Mouse (Mus musculus) lung, postnatal 0 days (tissue): Measurements from ENCODE around the gene Nfatc2. TPM values are rescaled to one million over a fixed set of nuclear protein-coding genes. Genes with fewer than 3 reads are reported as not detected.
A peak's percentile ranks its signal among the peaks of the same experiment; 100 is the strongest.

ENCODE experiments used
- ATAC-seq: fragments of 200-750 bp; cut with Nextera tagmentation; 2 replicates; pipeline ENCODE4 v1.8.0; 2017; ENCODE audit warnings: moderate library complexity
- DNase-seq: peaks from one replicate; pipeline ENCODE4 v3.0.0-alpha.2; 2016; ENCODE audit warnings: low spot score
- H3K27ac ChIP-seq: fragments of 300-500 bp; sonication (generic); 2 replicates; pipeline ENCODE4 v1.5.1; 2014; ENCODE audit warnings: antibody characterized with exemption, mild to moderate bottlenecking, low read length, mixed read lengths
- H3K27me3 ChIP-seq: fragments of 300-500 bp; sonication (generic); replicated peaks from 2 replicates; pipeline ENCODE4 v1.6.1; 2014; ENCODE audit warnings: low read length, mixed read lengths; ENCODE audit not compliant: insufficient read depth
- H3K36me3 ChIP-seq: fragments of 300-500 bp; sonication (generic); 2 replicates; pipeline ENCODE4 v1.6.1; 2014; ENCODE audit warnings: low read length, mixed read lengths; ENCODE audit not compliant: insufficient read depth
- H3K4me1 ChIP-seq: fragments of 300-500 bp; sonication (generic); 2 replicates; pipeline ENCODE4 v1.6.1; 2014; ENCODE audit warnings: antibody characterized with exemption, low read depth, low read length, mixed read lengths; ENCODE audit not compliant: insufficient read depth
- H3K4me2 ChIP-seq: fragments of 300-500 bp; sonication (generic); replicated peaks from 2 replicates; pipeline ENCODE4 v1.6.1; 2014; ENCODE audit warnings: low read depth, mild to moderate bottlenecking, low read length, moderate library complexity, mixed read lengths
- H3K4me3 ChIP-seq: fragments of 300-500 bp; sonication (generic); 2 replicates; pipeline ENCODE4 v1.5.1; 2014; ENCODE audit warnings: low read depth, low read length
- H3K9ac ChIP-seq: fragments of 300-500 bp; sonication (generic); replicated peaks from 2 replicates; pipeline ENCODE4 v1.6.1; 2014; ENCODE audit warnings: low read depth, mild to moderate bottlenecking
- H3K9me3 ChIP-seq: fragments of 300-500 bp; sonication (generic); 2 replicates; pipeline ENCODE4 v1.6.1; 2016; ENCODE audit warnings: low read length, mixed read lengths
- CTCF ChIP-seq: IDR thresholded peaks from 2 replicates; pipeline ENCODE4 v1.5.1; 2016; ENCODE audit warnings: antibody characterized with exemption, mild to moderate bottlenecking
- EP300 ChIP-seq: IDR thresholded peaks from 2 replicates; pipeline ENCODE4 v1.6.1; 2016; ENCODE audit warnings: antibody characterized with exemption, mild to moderate bottlenecking, control low read depth
- WGBS: fragments of 180-500 bp; shearing (Covaris S2); extraction: QIAGEN DNeasy Blood & Tissue Kit; methylation state at CpG from one replicate; pipeline ENCODE4 v1.1.7; 2014; 5-methylcytosine and 5-hydroxymethylcytosine counted together
- polyA plus RNA-seq: library from polyadenylated mRNA; unstranded; fragments of >200 nt; fragmentation: Nextera tagmentation; extraction: Ambion mirVana; gene quantifications from 2 replicates; pipeline ENCODE4 v1.2.1, GENCODE M21; 2015

The Nfatc2 gene
- polyA plus RNA-seq, 1 experiment from 2014 or later, result 0.72 TPM

GRCm38 (mm10) chr2:168610941-168611340 lies 9.5 kb upstream of the Nfatc2 start:
- no peak overlapping the region for H3K4me3 ChIP-seq
- no peak for DNase-seq
- no peak for ATAC-seq
- no peak overlapping the region for H3K27ac ChIP-seq
- H3K9me3 ChIP-seq, result no peaks in the 10 kb centered on the region
- TF ChIP-seq CTCF (no peak), EP300 (no peak)
- WGBS, result 53% methylated on average over 3 of the region's 3 CpGs
- H3K9ac ChIP-seq, result no peak overlapping the region
- no peak overlapping the region for H3K4me2 ChIP-seq
- no peaks in the 10 kb centered on the region for H3K36me3 ChIP-seq
- peaks cover 6% of the 10 kb centered on the region; the same call in 1 of the 2 replicates for H3K4me1 ChIP-seq
- H3K27me3 ChIP-seq, result no peaks in the 10 kb centered on the region

GRCm38 (mm10) chr2:168609653-168610248 lies 8.3 kb upstream of the Nfatc2 start:
- TF ChIP-seq EP300 (no peak), CTCF (no peak)
- Histone ChIP-seq H3K4me2 (no peak overlapping the region), H3K4me1 (peaks cover 6% of the 10 kb centered on the region; the same call in 1 of the 2 replicates), H3K9me3 (no peaks in the 10 kb centered on the region), H3K9ac (no peak overlapping the region), H3K27me3 (no peaks in the 10 kb centered on the region), H3K36me3 (no peaks in the 10 kb centered on the region), H3K27ac (no peak overlapping the region), H3K4me3 (no peak overlapping the region)
- DNase-seq (no peak), ATAC-seq (no peak)
- WGBS, result 67% methylated on average over 6 of the region's 6 CpGs

GRCm38 (mm10) chr2:168608125-168608564 lies 6.7 kb upstream of the Nfatc2 start:
- Histone ChIP-seq H3K27me3 (no peaks in the 10 kb centered on the region), H3K9me3 (no peaks in the 10 kb centered on the region), H3K4me3 (no peak overlapping the region), H3K27ac (no peak overlapping the region), H3K4me1 (0 out of 2 replicates have a peak, but pooled peaks cover under 1% of the 10 kb centered on the region), H3K36me3 (no peaks in the 10 kb centered on the region), H3K9ac (no peak overlapping the region), H3K4me2 (no peak overlapping the region)
- TF ChIP-seq EP300 (no peak), CTCF (no peak)
- WGBS, result 68% methylated on average over 9 of the region's 9 CpGs
- DNase-seq (no peak), ATAC-seq (no peak)

GRCm38 (mm10) chr2:168604655-168605070 lies 3.2 kb upstream of the Nfatc2 start:
- TF ChIP-seq EP300 (no peak), CTCF (no peak)
- Histone ChIP-seq H3K27me3 (peaks cover 17% of the 10 kb centered on the region), H3K9me3 (no peaks in the 10 kb centered on the region), H3K27ac (no peak overlapping the region), H3K4me1 (0 out of 2 replicates have a peak, but pooled peaks cover 6% of the 10 kb centered on the region), H3K9ac (no peak overlapping the region), H3K4me3 (no peak overlapping the region), H3K36me3 (no peaks in the 10 kb centered on the region), H3K4me2 (no peak overlapping the region)
- DNase-seq (no peak), ATAC-seq (no peak)
- WGBS, result 29% methylated on average over 16 of the region's 16 CpGs

GRCm38 (mm10) chr2:168602387-168602741 lies 907 bp upstream of the Nfatc2 start:
- 13% methylated on average over 12 of the region's 12 CpGs for WGBS
- ATAC-seq, result no peak
- Histone ChIP-seq H3K9me3 (no peaks in the 10 kb centered on the region), H3K4me2 (no peak overlapping the region), H3K4me3 (no peak overlapping the region), H3K27me3 (peaks cover 20% of the 10 kb centered on the region), H3K27ac (no peak overlapping the region), H3K36me3 (no peaks in the 10 kb centered on the region), H3K4me1 (0 out of 2 replicates have a peak, but pooled peaks cover 6% of the 10 kb centered on the region), H3K9ac (no peak overlapping the region)
- no peak for TF ChIP-seq CTCF
- no peak for TF ChIP-seq EP300
- no peak for DNase-seq

- Histone ChIP-seq H3K36me3 (no peaks in the 10 kb centered on the region), H3K9ac (no peak overlapping the region), H3K4me2 (peak overlapping the region; percentile 53), H3K27ac (no peak overlapping the region), H3K27me3 (peaks cover 20% of the 10 kb centered on the region), H3K4me3 (peak overlapping the region; percentile 23), H3K9me3 (no peaks in the 10 kb centered on the region), H3K4me1 (0 out of 2 replicates have a peak, but pooled peaks cover 6% of the 10 kb centered on the region)
- 2% methylated on average over 31 of the region's 32 CpGs for WGBS
- no peak for DNase-seq
- ATAC-seq, result no peak
- TF ChIP-seq CTCF, result no peak
- TF ChIP-seq EP300, result no peak
These were observed 537 bp downstream of the Nfatc2 start for GRCm38 (mm10) chr2:168600750-168601490.
